Mouse (Mus musculus): Measurements from ENCODE around the gene Sult1a1.
"Not testable (repeated sequence)": the region's sequence is repeated elsewhere in the genome, so short reads cannot be mapped to it uniquely, and the experiment has no call there.

The Sult1a1 gene

GRCm38 (mm10) chr7:126696303-126696702 is 20.1 kb upstream of the Sult1a1 start:
- no peak for DNase-seq

- peak; percentile 99 for DNase-seq
Observed at GRCm38 (mm10) chr7:126695631-126696207, 19.5 kb upstream of the Sult1a1 start, which contains the start of gene Slx1b. Gene Slx1b, minus strand, starts transcription at chr7:126695784.

DNA sequence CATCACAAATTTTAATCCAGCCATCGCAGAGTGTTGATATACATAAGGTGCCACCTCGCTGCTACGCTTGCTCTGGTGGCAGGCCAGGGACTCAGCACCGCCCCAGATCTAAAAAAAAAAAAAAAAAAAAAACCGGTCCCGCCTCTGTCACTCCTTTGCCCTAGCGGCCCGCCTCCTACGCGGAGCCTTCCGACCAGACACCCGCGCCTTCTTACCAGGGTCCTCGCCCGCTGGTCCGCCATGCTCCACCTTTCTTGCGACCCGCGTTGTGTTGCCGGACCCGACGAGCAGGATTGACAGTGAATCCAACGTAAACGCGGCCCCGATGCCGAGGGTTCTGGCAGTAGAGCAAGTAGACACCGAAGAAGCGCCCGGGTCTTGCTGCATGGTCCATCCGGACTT is 19.0 kb upstream of the Sult1a1 start, which contains the start of gene Bola2:
Bola2 (plus strand) TSS at position 192 of the 402 bp plus-strand sequence.
- no peak for DNase-seq

- DNase-seq = peak; percentile 8
Observed at GRCm38 (mm10) chr7:126694441-126695051, 18.3 kb upstream of the Sult1a1 start.

- DNase-seq = no peak
Observed at GRCm38 (mm10) chr7:126693781-126694180, 17.5 kb upstream of the Sult1a1 start.

DNA sequence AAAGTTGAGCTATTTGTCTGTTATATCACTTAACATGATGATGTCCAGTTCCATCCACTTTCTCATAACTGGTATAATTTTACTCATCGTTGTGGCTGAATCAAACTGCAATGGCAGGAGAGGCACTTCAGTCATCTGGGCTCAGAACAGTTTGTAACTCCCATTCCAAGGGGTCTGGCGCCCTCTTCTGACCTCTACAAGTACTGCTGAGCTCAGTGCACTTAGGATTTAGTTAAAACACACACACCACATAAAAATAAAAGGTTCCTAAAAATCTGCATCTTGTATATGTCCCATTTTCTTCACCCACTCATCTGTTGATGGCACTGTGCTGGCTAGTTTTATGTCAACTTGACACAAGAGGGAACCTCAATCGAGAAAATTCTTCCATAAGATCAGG is 17.0 kb upstream of the Sult1a1 start:
- peak; percentile 88 for DNase-seq

DNA sequence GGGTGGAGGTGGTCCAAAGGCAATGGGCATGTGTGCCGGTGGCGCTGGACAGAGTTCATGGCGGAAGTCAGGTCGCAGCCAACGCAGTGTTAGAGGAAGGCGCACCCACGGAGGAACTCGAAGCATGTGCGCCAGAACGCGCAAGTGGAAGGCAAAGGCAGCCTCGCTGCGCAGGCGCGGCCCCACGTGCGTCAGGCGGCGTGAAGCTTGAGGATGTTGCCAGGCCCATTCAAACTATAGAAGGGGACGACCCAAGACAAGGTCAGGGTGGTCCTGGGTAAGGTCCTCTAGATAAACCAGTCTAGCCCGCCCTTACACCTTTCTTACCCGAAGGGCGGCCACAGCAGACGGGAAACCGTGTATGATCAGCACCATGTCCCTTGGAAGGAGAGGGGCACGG is 16.2 kb upstream of the Sult1a1 start:
- DNase-seq = no peak

DNA sequence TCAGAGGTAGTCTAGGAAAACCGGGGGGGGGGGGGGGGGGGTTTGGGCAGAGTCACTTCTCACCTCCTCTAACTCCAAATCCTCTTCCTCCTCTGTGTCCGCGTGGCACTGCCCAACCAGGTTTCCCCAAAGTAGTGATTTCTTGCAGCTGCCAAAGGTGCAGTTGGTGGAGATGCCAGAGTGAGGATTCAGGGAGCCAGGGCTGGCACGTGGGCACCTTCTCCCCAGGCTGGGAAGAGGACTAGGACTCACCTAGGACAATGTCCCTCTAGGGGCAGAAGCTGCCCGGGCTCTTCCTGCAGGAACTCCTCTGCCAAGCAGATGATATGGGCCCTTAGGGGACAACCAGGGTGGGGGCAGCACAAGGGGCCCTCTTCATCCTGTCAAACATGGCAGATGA is 15.4 kb upstream of the Sult1a1 start:
- DNase-seq = no peak

DNA sequence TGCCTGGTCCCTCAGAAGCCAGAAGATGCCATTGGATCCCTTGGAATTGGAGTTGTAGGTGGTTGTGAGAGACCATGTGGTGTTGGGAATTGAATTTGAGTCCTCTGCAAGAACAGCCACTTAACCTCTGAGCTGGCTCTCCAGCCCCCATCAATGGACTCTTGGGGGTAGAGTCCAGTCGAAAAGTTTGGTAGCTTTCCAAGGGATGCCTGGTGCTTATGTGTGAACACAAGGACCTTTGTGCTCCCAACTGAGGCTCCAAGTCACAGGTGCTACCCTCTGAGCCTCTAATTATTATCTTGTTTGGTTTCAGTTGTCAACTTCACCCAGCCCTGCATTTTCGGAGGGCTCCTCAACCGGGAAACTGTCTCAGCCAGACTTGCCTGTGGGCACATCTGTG is 14.5 kb upstream of the Sult1a1 start:
- no peak for DNase-seq

- no peak for DNase-seq
Observed at GRCm38 (mm10) chr7:126689021-126689420, 12.8 kb upstream of the Sult1a1 start.

- DNase-seq = not testable (repeated sequence)
Observed at GRCm38 (mm10) chr7:126688156-126688555, 11.9 kb upstream of the Sult1a1 start.

- no peak for DNase-seq
Observed at GRCm38 (mm10) chr7:126681221-126681620, 5.0 kb upstream of the Sult1a1 start.

GRCm38 (mm10) chr7:126679683-126680082 is 3.5 kb upstream of the Sult1a1 start:
- DNase-seq = no peak

DNA sequence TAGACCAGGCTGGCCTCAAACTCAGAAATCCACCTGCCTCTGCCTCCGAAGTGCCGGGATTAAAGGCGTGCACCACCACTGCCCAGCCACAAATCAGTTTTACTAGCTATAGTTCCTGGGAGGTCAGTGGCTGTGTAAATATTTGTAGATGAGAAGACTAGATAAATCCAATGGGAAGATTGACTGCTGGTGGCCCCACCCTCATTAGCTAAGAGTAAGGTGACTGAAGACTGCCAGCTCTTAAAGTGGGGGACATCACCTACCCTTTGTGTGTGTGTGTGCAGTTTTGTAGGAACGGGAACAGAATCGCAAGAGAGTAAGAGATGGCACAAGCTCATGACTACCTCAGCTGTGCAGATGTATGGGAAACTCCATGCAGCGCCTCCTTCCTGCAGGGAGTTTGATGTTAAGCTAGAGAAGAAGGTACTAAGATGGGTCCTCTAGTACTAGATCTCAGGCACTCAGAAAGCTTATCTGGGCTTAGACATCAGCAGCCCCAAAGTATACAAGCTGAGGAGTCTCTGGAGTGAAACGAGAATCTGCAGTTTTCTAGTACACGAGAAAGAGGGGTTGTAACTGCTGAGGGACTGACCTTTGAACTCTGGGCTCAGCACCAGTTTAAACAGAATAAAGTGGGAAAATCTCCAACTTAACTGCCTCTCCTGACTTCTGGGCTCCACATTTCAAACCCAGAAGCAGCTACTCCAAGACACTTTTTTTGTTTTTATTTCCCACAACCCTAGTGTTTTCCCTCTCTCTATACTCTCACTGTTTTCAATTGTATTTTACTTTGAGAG is 2.5 kb upstream of the Sult1a1 start:
- DNase-seq = no peak

GRCm38 (mm10) chr7:126676631-126677220 is 494 bp upstream of the Sult1a1 start:
- DNase-seq = no peak

- DNase-seq = no peak
Observed at GRCm38 (mm10) chr7:126675104-126675503, 1.1 kb downstream of the Sult1a1 start.

GRCm38 (mm10) chr7:126672111-126672510 is 4.1 kb downstream of the Sult1a1 start:
- no peak for DNase-seq

GRCm38 (mm10) chr7:126670152-126670551 is 6.1 kb downstream of the Sult1a1 start:
- DNase-seq = no peak

- no peak for DNase-seq
Observed at GRCm38 (mm10) chr7:126668452-126668851, 7.8 kb downstream of the Sult1a1 start.

DNA sequence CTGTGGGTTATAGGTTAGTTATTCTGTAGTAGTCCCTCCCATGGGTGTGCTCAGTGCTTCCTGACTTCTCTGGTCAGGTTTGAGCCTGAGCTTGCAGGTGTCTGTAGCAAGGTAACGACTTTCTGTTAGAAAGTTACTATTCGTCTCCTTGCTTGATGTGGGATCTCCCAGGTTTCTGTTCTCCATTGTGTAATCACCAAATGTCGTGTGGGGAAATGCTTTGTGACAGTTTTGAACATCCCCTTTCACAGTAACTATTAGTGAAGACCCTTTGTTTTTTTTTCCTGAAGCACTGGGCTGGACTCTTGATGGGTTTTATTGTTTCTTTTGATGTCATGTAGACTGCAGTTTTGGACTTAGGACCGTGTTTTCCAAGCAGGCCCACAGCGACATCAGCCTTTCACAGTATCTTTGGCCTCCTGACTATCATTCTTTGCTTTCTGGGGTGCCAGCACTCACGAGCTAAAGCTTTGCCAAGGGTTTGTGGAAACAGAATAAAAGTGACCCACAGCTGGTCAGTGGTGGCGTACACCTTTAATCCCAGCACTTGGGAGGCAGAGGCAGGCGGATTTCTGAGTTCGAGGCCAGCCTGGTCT is 8.6 kb downstream of the Sult1a1 start:
- no peak for DNase-seq

DNA sequence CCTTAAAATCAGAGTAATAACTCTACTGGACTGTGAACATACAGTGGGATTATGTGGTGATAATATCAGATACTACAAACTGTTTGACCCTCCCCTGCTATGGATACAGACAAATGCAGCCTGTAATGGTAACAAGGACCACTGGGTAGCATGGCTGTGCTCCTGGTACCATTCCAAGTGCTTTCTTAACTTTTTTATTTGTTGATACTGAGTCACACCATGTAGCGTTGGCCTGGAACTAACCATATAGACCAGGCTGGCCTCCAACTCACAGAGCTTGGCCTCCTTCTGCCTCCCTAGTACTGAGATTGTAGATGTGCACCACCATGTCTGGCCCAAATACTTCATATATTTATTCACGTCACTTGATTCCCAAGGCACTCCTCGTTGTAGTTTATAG is 11.0 kb downstream of the Sult1a1 start:
- DNase-seq = no peak

DNA sequence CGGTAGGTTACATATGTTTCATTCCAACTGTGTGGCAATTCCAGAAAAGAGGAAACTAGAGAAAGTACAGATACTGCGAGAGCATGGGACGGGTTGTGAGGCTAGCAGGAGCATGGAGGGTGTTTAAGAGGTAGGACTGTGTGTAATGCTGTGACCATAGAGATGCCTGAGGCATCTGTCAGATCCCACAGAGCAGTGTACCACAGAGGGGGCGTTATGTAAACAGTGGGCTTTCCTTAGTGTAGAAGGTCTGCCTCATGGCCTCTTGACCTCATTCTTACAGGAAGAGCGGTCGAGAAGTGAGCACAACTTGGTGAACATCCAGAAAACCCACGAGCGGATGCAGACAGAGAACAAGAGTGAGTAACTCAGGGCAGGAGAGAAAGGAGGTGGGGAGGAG is 12.6 kb downstream of the Sult1a1 start:
- DNase-seq = no peak

GRCm38 (mm10) chr7:126659771-126660170 is 16.5 kb downstream of the Sult1a1 start:
- no peak for DNase-seq
